Mouse (Mus musculus): ENCODE measurements around the gene Rin3.

The Rin3 gene

DNA sequence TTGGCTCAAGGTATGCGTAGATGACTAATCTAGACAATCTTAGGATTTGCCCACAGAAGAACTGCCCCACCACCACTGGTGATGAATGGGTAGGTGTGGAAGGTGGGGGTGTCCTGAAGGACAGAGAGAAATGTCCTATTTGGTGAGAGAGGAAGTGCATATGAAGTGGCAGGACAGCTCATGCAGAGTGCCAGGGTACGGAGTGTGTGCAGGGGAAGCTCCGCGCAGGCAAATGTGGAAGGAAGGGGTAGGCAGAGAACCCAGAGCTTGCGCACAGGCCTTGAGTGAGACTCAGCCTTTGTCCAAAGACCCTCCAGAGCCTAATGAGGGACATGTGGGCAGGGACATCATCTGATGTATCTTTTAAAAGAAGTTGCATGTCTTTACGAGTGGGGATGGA lies 57.6 kb downstream of the Rin3 start:
- no peak for DNase-seq

DNA sequence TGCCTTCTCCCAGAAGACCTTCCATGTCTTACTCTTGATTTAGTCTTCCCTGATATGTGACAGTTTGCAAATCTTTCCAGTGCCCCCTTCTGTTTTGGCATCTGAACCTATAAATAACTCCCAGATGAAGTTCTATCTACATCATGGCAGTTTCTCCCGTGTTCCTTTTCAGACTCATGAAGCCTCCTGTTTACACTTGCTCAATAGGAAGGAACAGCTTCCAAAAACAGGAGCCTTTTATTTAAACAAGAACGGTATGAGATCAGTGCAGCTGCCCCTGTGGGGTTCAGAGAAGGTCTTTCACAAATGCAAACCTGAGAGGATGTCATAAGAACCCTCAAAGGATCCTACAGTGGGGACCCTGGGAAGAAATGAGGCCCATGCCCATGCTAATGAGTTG lies 59.3 kb downstream of the Rin3 start:
- no peak for DNase-seq

DNA sequence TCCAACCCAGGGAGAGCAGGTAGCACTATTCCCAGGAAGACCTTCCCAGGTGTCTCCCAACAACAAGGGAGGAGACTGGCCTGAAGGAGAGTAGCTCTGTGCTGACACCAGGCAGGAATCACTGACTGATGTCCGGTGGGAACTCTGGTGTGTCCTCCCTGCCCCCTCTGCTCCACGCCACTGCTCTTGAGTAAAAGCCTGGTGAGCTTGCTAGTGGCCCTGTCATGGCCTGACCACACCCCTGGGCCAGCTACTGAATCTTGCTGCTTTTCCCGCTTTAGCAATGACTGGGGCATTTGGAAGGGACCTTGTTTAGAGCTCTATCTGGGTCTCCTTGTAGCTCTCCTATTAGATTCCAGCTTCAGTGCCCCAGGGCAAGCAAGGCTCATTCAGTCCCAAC lies 59.8 kb downstream of the Rin3 start:
- no peak for DNase-seq

DNA sequence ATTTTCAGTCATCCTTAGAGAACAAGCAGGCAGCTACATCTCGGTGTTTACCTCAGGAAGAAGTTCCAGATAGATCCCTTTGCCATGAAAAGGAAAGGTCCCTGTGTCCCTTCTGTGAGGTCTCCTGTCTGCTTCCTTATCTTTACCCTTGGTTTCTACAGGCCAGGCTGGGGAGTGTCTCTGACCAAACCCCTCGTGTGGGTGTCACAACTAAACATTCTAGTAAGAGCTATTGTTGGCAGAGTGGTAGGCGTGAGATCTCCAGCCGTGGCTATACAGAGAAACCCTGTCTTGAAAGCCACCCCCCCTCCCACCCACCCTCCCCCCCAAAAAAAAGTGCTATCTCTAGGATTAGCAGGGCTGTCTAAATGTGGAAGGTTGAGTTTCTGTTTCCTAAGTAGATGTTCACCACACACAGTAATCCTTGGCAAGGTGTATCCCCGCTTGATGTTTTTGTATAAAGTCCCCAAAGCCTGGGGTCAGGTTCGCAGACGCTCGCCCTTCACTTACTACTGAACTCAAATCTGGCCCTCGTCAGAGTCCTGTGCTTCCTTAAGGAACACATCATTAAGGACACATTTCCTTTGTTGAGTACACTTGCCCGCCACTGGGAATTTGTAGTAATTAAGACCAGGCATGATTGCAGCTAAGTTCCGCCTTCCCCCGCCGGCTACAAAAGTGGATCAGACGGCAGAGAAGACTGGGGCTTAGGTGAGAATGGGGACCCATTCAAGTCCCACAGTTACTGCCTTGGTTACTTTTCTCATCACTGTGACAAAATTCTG lies 62.4 kb downstream of the Rin3 start:
- no peak for DNase-seq

DNA sequence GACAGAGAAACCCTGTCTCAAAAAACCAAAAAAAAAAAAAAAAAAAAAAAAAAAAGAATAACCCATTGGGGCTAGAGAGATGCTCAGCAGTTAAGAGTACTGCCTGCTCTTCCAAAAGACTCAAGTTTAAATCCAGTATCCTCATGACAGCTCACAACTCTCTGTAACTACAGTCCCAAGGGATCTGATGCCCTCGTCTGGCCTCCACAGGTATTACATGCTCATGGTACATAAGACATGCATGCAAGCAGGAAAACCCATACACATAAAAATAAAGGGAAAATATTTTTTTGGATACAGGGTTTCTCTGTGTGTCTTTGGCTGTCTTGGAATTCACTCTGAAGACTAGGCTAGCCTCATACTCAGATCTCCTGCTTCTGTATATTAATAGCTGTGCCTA lies 63.7 kb downstream of the Rin3 start:
- DNase-seq, result no peak

DNA sequence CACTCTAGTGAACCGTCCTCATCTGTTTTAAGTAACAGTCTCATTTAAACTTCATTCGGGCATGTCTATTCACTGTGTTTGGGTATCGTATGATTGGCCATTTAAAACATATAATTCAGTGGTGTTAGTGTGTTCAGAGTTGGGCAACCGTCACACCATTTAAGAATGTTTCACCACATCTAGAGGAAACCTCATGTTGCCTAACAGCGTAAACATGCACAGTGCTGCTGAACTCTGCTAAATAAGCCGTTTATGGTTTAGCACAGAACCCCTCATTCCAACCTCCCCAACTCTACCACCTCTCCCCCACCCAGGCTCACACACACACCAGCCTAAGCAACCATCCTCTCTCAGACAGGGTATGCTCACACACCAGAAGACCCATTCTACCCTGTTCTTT lies 65.6 kb downstream of the Rin3 start:
- no peak for DNase-seq

DNA sequence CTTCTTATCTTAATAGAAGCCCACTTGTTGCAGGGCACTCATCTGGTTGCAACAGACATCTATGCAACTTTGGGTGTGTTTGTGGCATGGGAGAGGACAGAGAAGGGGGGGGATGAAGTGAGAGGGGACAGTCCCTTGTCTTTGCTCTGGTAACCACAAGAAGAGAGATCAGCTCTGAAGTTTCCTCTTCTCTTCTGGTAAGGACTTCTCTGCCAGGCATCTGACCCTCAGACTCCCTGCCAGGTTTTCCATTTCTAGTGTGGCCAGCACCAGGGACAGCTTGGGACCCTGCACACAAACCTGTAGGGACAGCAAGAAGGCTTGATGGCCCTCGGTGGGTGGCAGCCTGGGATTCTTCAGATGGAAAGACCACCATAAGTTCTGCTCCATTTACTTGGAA lies 68.1 kb downstream of the Rin3 start:
- DNase-seq, result no peak

DNA sequence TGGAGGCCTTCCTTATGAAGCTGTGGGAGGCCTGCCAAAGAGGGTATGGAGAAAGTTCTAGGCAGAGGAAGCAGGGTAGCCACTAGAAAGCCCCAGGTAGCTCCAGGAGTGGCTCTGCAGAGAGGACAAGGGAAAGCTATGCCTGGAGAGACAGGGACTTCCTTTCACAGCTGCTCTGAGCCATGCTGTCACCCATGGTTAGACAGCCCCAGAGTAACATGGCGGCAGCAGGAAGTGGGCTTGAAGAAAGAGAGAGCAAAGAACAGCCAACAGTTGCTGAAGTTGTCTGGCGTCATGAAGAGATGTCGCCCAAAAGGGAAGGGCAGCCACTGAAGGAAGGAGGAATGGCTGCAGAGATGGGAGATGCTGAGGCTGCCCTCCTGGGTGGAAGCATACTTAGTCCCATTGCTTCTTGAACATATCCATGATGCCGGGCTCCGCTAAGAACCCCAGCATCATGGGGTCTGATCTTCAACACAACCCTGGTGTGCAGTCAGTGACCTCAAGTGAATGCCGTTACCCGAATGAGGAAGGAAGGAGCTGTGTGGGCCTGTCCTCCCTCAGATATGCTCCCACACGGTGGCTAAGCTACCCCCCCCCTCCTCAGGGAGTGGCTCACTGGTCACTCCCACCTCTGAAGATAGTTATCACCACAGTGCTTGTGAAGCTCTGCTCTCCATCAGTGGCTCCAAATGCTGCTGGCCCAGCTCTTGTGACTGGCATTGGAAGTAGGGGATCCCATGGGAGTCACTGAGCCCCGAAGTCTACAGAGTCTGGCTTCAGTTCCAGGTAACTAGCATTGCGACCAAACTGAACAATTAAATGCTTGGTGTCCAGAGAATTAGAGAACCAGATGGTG lies 71.5 kb downstream of the Rin3 start:
- no peak for DNase-seq

DNA sequence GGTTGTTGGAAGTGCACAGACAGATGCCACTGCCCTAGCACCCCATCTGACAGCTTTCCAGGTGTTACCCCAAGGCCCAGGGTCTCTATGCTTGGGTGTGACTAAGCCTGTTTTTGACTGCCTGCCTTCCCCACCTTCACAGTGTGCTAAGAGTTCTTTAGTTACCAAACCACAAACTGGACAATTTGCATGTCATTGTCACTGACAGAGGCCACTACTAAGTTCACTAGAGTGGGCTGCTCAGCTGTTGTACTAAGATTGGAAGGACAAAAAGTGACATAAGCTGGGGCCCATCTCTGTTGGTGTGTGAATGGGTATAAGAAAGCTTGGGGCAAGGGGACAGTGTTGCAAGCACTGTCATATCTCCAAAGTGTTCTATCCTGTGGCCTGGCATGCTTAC lies 72.9 kb downstream of the Rin3 start:
- DNase-seq, result no peak

DNA sequence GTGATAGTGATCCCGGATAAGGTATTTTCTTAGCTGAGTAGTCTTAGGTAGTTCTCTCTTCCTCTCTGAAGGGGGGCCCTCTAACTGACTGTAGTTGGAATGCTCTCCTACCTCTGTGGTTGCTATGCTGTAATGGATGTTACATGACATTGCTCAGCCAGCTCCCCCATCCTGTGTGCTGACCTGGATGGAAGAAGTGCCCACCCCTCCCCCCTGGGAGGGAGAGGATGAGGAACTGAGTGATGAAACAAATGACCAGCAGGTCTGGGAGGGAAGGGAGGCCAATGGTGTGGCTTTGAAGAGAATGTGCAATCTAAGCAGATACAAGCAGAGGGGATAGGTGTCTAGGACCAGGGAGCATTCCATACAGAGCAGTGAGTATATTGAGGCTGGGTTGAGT lies 73.9 kb downstream of the Rin3 start:
- DNase-seq, result no peak

DNA sequence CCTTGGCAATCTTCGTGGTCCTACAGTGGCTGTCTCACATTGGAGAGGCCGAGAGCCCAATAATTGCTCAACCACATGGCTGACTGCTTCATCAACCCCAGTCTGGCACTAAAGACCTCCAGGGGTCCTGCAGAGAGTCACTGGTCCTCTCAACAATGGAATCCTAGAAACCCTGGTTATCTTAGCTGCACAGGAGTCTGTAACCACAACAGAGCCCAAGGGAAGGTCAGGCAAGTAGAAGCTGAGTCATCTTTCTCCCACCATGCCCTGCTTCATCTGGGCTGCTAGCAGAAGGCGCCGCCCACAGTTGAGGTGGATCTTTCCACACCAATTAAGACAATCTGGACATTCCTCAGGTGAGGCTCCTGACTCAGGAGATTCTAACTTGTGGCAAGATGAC lies 76.5 kb downstream of the Rin3 start:
- DNase-seq, result no peak

DNA sequence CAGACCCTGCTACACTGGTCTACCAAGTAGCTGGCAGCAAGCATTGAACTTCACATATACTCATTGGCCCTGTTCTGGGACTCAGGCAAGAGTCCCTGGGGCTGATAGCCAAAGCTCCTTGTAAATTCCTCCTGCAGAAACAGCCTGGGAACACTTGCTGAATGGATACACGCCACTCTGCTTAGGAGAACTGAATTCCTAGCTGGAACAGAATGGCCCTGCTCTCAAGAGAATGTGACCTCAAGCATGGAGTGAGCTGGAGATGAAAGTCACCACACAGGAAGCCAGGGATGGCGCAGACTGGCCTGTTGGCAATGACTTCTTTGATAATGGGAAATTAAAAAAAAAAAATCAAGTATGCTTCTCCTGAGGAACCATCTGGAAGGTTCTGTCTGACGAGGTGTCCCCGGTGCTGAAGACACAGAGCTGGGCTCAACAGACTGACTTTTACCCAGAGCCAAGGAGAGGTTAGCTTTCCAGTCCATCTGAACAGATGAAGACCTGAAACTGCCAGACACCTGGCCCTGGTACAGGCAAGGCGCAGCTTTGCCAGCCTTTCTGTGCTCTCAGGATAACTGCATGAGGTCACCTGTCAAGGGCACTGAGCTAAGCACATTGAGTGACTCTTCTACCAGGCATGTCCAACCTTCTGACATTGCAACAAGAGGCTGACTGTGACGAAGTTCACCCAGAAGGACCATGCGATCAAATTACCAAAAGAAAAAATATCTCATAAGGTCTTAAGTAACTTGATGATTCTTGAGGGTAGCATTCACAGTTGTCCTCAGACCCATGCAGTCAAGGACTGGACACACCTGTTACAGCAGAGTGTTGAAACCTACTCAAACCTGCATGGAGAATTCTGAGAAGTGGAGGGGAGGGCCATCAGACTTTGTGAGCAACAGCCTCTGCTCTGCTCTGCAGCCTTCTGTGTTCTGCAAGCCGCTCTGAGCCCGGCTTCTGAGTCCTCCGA lies 78.6 kb downstream of the Rin3 start:
- peak; percentile 42 for DNase-seq

DNA sequence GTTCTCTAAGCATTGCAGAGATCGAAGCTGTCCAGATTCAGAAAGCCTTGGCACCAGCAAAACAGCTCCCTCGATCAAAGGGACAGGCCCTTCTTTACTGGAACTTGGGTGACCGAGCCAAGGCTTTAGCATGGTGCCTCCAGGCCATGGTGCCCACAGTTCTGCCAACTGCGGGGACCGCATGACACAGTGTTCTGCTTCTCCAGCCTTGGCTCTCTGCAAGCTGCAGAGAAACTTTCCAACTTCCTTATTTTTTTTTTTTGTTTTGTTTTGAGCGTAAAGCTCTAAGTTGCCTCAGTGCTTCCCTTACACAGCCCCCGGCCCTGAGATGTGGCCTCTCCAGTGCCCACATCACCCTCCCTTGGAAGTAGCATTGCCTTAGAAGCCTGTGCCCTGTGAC lies 82.2 kb downstream of the Rin3 start:
- DNase-seq, result no peak

DNA sequence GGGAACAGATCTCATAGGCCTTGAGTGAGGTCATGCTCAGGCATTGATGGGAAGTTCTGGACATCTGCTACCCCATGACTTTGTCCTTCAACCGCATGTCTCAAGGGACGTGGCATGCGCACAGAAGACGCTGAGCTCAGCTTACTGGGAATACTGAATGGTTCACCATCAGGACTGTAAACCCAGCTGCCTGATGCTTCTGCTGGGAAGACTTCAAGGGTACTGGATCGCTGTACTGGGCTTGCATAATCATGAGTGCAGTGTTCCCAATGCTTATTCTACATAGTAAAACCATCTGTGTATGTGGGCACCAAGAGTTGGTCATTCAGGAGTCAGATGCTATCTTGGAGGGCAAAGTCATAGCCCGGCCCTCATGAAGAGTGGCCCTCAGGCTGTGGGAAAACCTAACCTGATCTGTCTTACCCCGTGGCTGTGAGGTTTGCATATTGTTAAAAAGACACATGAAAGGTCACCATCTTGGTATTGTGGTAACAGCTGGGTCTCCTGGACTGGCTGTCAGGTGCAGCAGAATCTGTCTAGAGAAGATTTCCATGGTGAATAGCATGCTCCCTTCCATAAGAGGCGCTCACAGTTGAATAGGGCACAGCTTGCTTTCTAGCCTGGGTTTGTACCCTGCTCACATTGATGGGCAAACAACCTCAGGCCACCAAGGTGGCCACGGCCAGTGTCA lies 83.4 kb downstream of the Rin3 start:
- DNase-seq, result no peak

DNA sequence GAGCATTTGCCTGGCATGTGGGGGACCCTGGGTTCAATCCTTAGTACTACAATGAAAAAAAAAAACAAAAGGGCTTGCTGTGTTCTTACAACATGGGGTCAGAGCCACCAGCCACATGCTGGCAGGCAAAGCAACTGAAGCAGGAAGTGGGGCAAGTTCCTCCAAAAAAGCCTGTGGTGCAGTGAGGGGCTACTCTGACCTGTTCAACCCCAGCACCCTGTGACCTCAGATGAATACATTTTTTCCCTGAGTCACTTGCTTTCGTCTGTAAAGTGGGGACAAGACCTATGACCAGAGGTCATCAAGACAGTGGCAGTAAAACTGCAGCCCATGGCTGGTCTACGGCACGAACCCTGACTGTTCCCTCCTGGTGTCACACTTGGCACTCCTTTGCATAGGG lies 84.2 kb downstream of the Rin3 start:
- DNase-seq, result no peak

DNA sequence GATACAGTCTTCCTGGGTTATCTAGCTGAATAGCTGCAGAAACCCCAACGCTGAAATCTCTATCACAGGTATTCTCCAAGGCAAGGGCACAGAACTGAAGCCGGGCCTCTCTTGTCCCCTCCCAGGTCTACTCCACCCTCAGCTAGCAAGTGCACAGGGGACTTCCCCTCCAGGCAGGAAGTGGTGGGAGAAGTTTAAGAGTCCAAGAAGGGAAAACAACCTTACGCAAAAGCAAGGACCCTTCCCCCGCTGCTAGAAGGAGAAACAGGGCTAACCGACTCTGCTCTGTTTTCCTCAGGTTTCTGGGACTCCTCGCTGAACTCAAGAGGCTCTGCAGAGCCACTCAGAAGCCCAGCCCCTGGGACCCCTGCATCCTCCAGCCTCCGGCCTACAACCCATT lies 85.2 kb downstream of the Rin3 start:
- DNase-seq, result no peak

DNA sequence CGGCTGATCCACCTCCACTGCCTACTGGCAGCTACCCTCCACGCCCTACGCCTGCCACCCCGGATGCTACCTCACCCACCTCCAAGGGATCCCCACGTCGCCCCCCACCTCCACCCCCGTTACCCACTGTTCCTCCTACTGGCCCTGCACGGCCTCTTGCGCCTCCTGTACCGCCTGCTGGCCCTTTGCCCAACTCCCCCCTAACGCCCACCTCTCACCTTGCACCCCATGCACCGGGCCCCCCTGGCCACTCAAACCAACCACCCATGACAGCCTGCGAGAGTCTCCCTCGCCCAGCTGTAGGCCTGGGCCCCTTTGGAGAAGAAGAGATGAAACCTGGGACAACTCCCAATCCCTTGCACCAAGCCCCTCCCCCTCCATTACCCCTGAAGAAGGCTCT lies 85.7 kb downstream of the Rin3 start:
- DNase-seq, result no peak

DNA sequence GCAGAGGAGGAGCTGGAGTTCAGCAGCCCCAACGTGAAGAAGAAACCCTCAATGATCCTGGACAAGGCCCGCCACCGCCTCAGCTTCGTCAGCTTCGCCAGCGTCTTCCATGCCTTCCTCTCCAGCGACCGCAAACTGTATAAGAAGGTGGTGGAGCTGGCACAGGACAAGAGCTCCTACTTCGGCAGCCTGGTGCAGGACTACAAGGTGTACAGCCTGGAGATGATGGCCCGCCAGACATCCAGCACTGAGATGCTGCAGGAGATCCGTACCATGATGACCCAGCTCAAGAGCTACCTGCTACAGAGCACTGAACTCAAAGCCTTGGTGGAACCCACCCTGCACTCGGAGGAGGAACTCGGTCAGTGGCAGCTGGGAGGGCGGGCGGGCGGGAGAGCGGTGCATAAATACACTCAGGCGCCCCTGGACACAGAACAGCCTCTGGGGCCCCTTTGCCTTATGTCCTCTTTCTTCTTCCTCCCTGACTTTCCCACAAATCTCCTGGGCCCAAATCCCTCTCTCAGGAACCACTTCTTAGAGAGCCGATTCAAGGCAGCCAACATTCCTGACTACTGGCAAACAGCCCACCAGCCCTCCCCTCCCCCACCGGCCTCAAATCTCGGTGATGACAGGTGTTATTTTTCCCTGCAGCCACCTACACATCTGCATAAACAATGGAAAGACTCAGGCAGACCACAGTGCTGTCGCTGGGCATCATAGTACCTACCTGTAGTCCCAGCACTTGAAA lies 86.8 kb downstream of the Rin3 start:
- DNase-seq, result no peak

DNA sequence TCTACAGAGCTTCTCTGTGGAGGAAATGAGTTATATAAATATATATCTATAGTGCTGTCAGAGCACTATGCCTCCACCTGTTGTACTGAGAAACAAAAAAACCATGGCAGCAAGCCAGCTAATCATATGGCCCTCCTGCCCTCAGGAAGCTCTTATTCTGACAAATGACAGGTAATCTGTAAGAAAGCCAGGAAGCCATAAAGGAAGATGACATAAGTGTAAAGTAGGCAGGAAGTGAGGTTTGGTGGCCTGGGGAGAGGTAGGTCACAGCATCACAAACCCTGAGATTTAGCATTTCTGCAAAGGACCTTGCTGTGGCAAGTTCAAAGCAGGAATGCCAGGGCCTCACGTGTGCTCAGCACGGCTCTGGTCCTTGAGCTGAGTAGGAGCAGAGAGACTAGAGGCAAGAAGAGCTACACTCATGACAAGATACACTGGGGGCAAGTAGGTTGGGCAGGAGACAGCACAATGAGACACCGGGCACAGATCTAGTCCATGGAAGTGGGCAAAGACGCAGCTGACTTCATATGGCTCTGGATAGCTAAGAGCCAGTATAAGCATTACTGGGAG lies 88.2 kb downstream of the Rin3 start:
- DNase-seq, result no peak

DNA sequence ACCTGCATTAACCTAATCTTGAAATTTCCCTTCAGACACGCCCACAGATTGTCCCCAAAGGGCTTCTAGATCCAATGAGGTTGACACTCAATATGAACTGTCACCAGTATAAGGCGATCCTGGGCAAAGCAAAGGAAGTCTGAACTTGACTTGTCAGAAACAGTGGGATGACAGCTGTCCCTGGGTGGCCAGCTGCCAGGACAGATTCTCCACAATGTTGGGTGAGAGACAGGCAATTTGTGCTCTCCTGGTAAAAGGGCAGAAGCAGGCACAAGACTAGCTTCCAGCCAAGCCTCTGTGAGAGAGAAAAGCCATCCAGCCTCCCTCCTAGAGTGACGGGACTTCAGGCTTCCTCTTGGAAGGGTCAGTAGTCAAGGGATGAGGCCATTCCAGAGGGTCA lies 89.5 kb downstream of the Rin3 start:
- no peak for DNase-seq

DNA sequence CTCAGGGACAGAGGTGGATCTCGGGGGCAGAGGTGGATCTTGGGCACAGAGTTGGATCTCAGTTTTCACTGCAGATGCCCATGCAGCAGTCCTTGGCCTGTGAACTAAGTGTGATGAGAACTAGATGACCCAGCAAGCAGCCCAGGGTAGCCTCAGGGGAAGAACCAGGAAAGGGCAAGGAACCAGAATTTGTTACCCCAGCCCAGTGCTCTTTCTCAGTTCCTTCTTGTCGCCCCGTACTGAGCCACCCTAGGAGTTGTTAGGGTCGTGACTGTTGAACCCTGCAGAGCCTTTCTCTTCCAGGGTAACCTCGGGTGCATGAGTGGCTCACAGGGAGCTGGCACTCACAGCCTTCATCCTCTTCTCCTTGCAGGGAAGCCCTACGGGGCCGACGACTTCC lies 99.3 kb downstream of the Rin3 start:
- no peak for DNase-seq

DNA sequence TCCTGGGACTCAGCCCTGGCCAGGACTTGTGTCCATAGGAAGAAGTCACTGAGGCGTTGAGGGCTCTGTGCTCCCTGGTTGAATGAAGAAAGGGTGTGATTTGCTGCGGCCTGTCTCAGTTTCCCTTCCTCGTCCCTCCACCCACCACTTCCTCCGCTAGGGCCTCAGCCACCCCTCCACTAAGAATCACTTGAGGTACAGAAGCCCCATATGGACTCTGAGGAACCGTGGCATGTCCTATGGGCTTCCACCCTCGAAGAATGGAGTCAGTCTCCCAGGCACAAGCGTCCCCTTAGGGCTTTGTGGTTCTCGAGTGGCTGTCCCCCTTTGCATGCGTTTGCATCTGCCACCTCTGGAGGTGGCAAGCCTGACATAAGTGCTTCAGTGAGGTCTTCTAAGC lies 100.4 kb downstream of the Rin3 start:
- DNase-seq, result no peak
